Mouse (Mus musculus): ENCODE data around the gene Mapk9.

DNA sequence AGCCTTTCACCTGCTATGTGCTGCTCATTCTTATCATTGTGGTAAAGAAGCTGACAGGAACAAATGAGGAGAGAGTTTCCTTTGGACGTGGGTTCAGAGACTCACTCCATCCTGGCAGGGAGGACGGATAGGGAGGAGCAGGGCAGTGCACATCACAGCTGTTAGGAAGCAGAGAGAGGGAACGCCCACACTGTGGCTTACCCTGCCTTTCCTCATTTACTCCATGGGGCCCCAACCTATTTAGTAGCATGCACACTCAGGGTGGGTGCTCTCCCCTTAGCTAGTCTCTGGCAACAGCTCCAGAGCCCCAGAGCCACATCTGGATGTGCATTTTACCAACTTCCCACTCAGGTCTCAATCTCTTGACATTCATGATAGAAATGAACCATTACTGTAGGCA, 3.8 kb upstream of the Mapk9 start:
- TF ChIP-seq GATA1 (IDR thresholded peaks at IDR 0.05; ENCODE audit: borderline replicate concordance, low read length) (no peak), FLI1 (IDR thresholded peaks at IDR 0.05; ENCODE audit: low read length) (no peak)
